Mouse (Mus musculus) heart, adult 2 months (tissue): ENCODE measurements around the gene Tmem60.

Experiments
- CTCF ChIP-seq: fragments of 200-600 bp; IDR thresholded peaks from 2 replicates; pipeline ENCODE4 v1.8.1; 2022; ENCODE audit warnings: antibody characterized with exemption, mild to moderate bottlenecking, moderate library complexity
- EP300 ChIP-seq: fragments of 200-500 bp; IDR thresholded peaks from 2 replicates; pipeline ENCODE4 v1.6.1; 2011; ENCODE audit warnings: low read depth, low read length, control low read depth; ENCODE audit not compliant: insufficient read depth

DNA sequence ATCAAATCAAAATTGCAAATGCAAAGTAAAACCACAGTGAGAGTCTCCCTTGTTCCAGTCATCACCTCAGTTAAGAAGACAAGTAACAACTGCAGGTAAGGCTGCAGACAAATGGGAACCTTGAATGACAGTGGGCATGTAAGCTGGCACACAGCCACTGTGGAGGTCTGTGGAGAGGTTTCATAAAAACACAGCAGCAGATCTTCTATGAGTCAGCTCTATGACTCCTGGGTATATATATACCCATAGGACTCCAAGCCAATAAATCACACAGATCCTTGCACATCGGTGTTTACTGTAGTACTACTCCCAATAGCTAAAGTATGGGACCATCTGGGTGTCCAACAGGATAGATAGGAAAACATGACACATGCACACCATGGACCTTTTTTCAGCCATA is 8.8 kb upstream of the Tmem60 start:
- no peak for TF ChIP-seq EP300
- TF ChIP-seq CTCF: no peak
